Mouse (Mus musculus) limb, embryonic 14.5 days (tissue): ENCODE results near the gene Acox2. TPM values are rescaled to one million over a fixed set of nuclear protein-coding genes. Genes with fewer than 3 reads are reported as not detected.

Source experiments
- ATAC-seq: fragments of 200-750 bp; cut with Nextera tagmentation; 2 replicates; pipeline ENCODE4 v1.8.0; 2017; ENCODE audit warnings: low read depth, moderate number of reproducible peaks, moderate TSS enrichment; ENCODE audit not compliant: low FRiP score
- DNase-seq: peaks from one replicate; pipeline ENCODE4 v3.0.0-alpha.2; 2015; ENCODE audit warnings: low spot score
- H3K27ac ChIP-seq: fragments of 300-500 bp; sonication (generic); replicated peaks from 2 replicates; pipeline ENCODE4 v1.5.1; 2014; ENCODE audit warnings: low read depth, mild to moderate bottlenecking, low read length, moderate library complexity, mixed read lengths
- H3K27me3 ChIP-seq: fragments of 300-500 bp; sonication (generic); 2 replicates; pipeline ENCODE4 v1.6.1; 2014; ENCODE audit warnings: low read length, mixed read lengths; ENCODE audit not compliant: control insufficient read depth, insufficient read depth
- H3K36me3 ChIP-seq: fragments of 300-500 bp; sonication (generic); 2 replicates; pipeline ENCODE4 v1.6.1; 2014; ENCODE audit warnings: mild to moderate bottlenecking, low read length, moderate library complexity, mixed read lengths; ENCODE audit not compliant: control insufficient read depth, insufficient read depth
- H3K4me1 ChIP-seq: fragments of 300-500 bp; sonication (generic); 2 replicates; pipeline ENCODE4 v1.6.1; 2014; ENCODE audit warnings: antibody characterized with exemption, low read length, mixed read lengths; ENCODE audit not compliant: control insufficient read depth, insufficient read depth
- H3K4me2 ChIP-seq: fragments of 300-500 bp; sonication (generic); replicated peaks from 2 replicates; pipeline ENCODE4 v1.6.1; 2014; ENCODE audit warnings: low read depth, mild to moderate bottlenecking, low read length, moderate library complexity; ENCODE audit not compliant: severe bottlenecking
- H3K4me3 ChIP-seq: fragments of 300-500 bp; sonication (generic); replicated peaks from 2 replicates; pipeline ENCODE4 v1.5.1; 2014; ENCODE audit warnings: low read length
- H3K9ac ChIP-seq: fragments of 300-500 bp; sonication (generic); 2 replicates; pipeline ENCODE4 v1.6.1; 2014; ENCODE audit warnings: mild to moderate bottlenecking, low read depth, low read length, moderate library complexity; ENCODE audit not compliant: severe bottlenecking
- H3K9me3 ChIP-seq: fragments of 300-500 bp; sonication (generic); 2 replicates; pipeline ENCODE4 v1.6.1; 2016; ENCODE audit warnings: low read length; ENCODE audit not compliant: control insufficient read depth
- POLR2A ChIP-seq: fragments of 200-500 bp; IDR thresholded peaks from 2 replicates; pipeline ENCODE4 v1.8.0; 2012; ENCODE audit warnings: inconsistent platforms, mild to moderate bottlenecking, moderate library complexity, borderline replicate concordance; ENCODE audit not compliant: insufficient read depth, insufficient read length; ENCODE audit errors: extremely low read depth
- WGBS: fragments of 180-500 bp; shearing (Covaris S2); extraction: QIAGEN DNeasy Blood & Tissue Kit; methylation state at CpG from one replicate; pipeline ENCODE4 v1.1.7; 2014; 5-methylcytosine and 5-hydroxymethylcytosine counted together
- polyA plus RNA-seq, 2 experiments: library from polyadenylated mRNA; depleted of rRNA in 1 of 2; stranded (reverse) in 1 of 2; unstranded in 1 of 2; fragments of >200 nt; fragmentation: Nextera tagmentation in 1 of 2; extraction: Ambion mirVana in 1 of 2; gene quantifications; 2 replicates each; pipeline versions ENCODE4 v1.2.1 to v1.2.3; 2012 to 2014

The Acox2 gene
- polyA plus RNA-seq, 2 experiments, result 0.41 TPM; not detected in 1

- H3K4me3 ChIP-seq, result no peak overlapping the region
- no peaks in the 10 kb centered on the region for H3K9me3 ChIP-seq
- ATAC-seq (no peak), DNase-seq (no peak)
- no peak overlapping the region for H3K9ac ChIP-seq
- H3K4me2 ChIP-seq, result no peak overlapping the region
- H3K4me1 ChIP-seq, result 0 out of 2 replicates have a peak, but pooled peaks cover 5% of the 10 kb centered on the region
- H3K36me3 ChIP-seq, result no peaks in the 10 kb centered on the region
- TF ChIP-seq POLR2A, result no peak
- no peaks in the 10 kb centered on the region for H3K27me3 ChIP-seq
- no peak overlapping the region for H3K27ac ChIP-seq
- 74% methylated on average over 6 of the region's 6 CpGs for WGBS
These were observed 66.4 kb downstream of the Acox2 start for GRCm38 (mm10) chr14:8192727-8193126.

GRCm38 (mm10) chr14:8191331-8191965, 67.7 kb downstream of the Acox2 start:
- Histone ChIP-seq H3K4me1 (0 out of 2 replicates have a peak, but pooled peaks cover 5% of the 10 kb centered on the region), H3K4me3 (no peak overlapping the region), H3K27ac (no peak overlapping the region), H3K9ac (no peak overlapping the region), H3K36me3 (no peaks in the 10 kb centered on the region), H3K27me3 (no peaks in the 10 kb centered on the region), H3K9me3 (no peaks in the 10 kb centered on the region), H3K4me2 (no peak overlapping the region)
- no peak for TF ChIP-seq POLR2A
- no peak for DNase-seq
- no peak for ATAC-seq
- WGBS, result 35% methylated on average over 12 of the region's 12 CpGs

GRCm38 (mm10) chr14:8190556-8190955, 68.6 kb downstream of the Acox2 start:
- Histone ChIP-seq H3K9ac (no peak overlapping the region), H3K4me2 (no peak overlapping the region), H3K4me1 (0 out of 2 replicates have a peak, but pooled peaks cover 5% of the 10 kb centered on the region), H3K36me3 (no peaks in the 10 kb centered on the region), H3K27ac (no peak overlapping the region), H3K4me3 (no peak overlapping the region), H3K9me3 (no peaks in the 10 kb centered on the region), H3K27me3 (no peaks in the 10 kb centered on the region)
- no peak for ATAC-seq
- WGBS, result 98% methylated on average over 3 of the region's 3 CpGs
- DNase-seq, result no peak
- no peak for TF ChIP-seq POLR2A

- Histone ChIP-seq H3K4me2 (no peak overlapping the region), H3K36me3 (no peaks in the 10 kb centered on the region), H3K4me1 (0 out of 2 replicates have a peak, but pooled peaks cover under 1% of the 10 kb centered on the region), H3K9ac (no peak overlapping the region), H3K4me3 (no peak overlapping the region), H3K27ac (no peak overlapping the region), H3K9me3 (no peaks in the 10 kb centered on the region), H3K27me3 (no peaks in the 10 kb centered on the region)
- DNase-seq (no peak), ATAC-seq (no peak)
- WGBS, result 77% methylated on average over 6 of the region's 6 CpGs
- no peak for TF ChIP-seq POLR2A
These were observed 72.7 kb downstream of the Acox2 start for GRCm38 (mm10) chr14:8186278-8187045.

- Histone ChIP-seq H3K9me3 (no peaks in the 10 kb centered on the region), H3K9ac (no peak overlapping the region), H3K36me3 (no peaks in the 10 kb centered on the region), H3K27ac (no peak overlapping the region), H3K4me2 (no peak overlapping the region), H3K27me3 (no peaks in the 10 kb centered on the region), H3K4me3 (no peak overlapping the region), H3K4me1 (no peaks in the 10 kb centered on the region)
- DNase-seq (no peak), ATAC-seq (no peak)
- 53% methylated on average over 3 of the region's 3 CpGs for WGBS
- no peak for TF ChIP-seq POLR2A
These were observed 75.8 kb downstream of the Acox2 start for GRCm38 (mm10) chr14:8183330-8183729.
